Mouse (Mus musculus) embryonic facial prominence, embryonic 11.5 days (tissue): Measurements from ENCODE around the gene Hsf2. TPM values are rescaled to one million over a fixed set of nuclear protein-coding genes. Genes with fewer than 3 reads are reported as not detected.

Experiments used
- ATAC-seq: fragments of 200-750 bp; cut with Nextera tagmentation; replicated peaks from 2 replicates; pipeline ENCODE4 v1.8.0; 2017; ENCODE audit warnings: low read depth; ENCODE audit not compliant: insufficient number of reproducible peaks, low FRiP score, low TSS enrichment
- DNase-seq: peaks from one replicate; pipeline ENCODE4 v3.0.0-alpha.2; 2015; ENCODE audit warnings: low spot score
- H3K27ac ChIP-seq: fragments of 300-500 bp; sonication (generic); replicated peaks from 2 replicates; pipeline ENCODE4 v1.5.1; 2014; ENCODE audit warnings: mild to moderate bottlenecking, low read depth, low read length, control low read depth
- H3K27me3 ChIP-seq: fragments of 300-500 bp; sonication (generic); 2 replicates; pipeline ENCODE4 v1.6.1; 2014; ENCODE audit warnings: mild to moderate bottlenecking, low read length, moderate library complexity, mixed read lengths; ENCODE audit not compliant: control insufficient read depth, insufficient read depth
- H3K36me3 ChIP-seq: fragments of 300-500 bp; sonication (generic); replicated peaks from 2 replicates; pipeline ENCODE4 v1.6.1; 2014; ENCODE audit warnings: low read depth, mild to moderate bottlenecking, low read length, moderate library complexity, mixed read lengths; ENCODE audit not compliant: control insufficient read depth, insufficient read depth
- H3K4me1 ChIP-seq: fragments of 300-500 bp; sonication (generic); 2 replicates; pipeline ENCODE4 v1.6.1; 2014; ENCODE audit warnings: low read length, mixed read lengths; ENCODE audit not compliant: control insufficient read depth, insufficient read depth
- H3K4me2 ChIP-seq: fragments of 300-500 bp; sonication (generic); 2 replicates; pipeline ENCODE4 v1.6.1; 2014; ENCODE audit warnings: low read depth, mild to moderate bottlenecking, control low read depth, low read length, moderate library complexity
- H3K4me3 ChIP-seq: fragments of 300-500 bp; sonication (generic); 2 replicates; pipeline ENCODE4 v1.5.1; 2014; ENCODE audit warnings: low read depth, low read length, control low read depth
- H3K9ac ChIP-seq: fragments of 300-500 bp; sonication (generic); replicated peaks from 2 replicates; pipeline ENCODE4 v1.6.1; 2014; ENCODE audit warnings: mild to moderate bottlenecking, control low read depth, low read length
- H3K9me3 ChIP-seq: fragments of 300-500 bp; sonication (generic); replicated peaks from 2 replicates; pipeline ENCODE4 v1.6.1; 2016; ENCODE audit warnings: mild to moderate bottlenecking, low read length, inconsistent platforms, mixed read lengths; ENCODE audit not compliant: control insufficient read depth
- WGBS: fragments of 180-500 bp; shearing (Covaris S2); extraction: QIAGEN DNeasy Blood & Tissue Kit; methylation state at CpG from one replicate; pipeline ENCODE4 v1.1.7; 2014; 5-methylcytosine and 5-hydroxymethylcytosine counted together
- polyA plus RNA-seq: library from polyadenylated mRNA; unstranded; fragments of >200 nt; fragmentation: Nextera tagmentation; extraction: Ambion mirVana; gene quantifications from 2 replicates; pipeline ENCODE4 v1.2.1, GENCODE M21; 2014

Gene Hsf2
- polyA plus RNA-seq, 1 experiment from 2014 or later, result 53.0 TPM

GRCm38 (mm10) chr10:57465768-57466167 lies 20.4 kb upstream of the Hsf2 start:
- no peak for DNase-seq
- Histone ChIP-seq H3K27ac (no peak overlapping the region), H3K4me3 (no peak overlapping the region), H3K4me1 (no peaks in the 10 kb centered on the region), H3K36me3 (no peaks in the 10 kb centered on the region), H3K9me3 (no peaks in the 10 kb centered on the region), H3K4me2 (no peak overlapping the region), H3K9ac (no peak overlapping the region), H3K27me3 (no peaks in the 10 kb centered on the region)
- ATAC-seq, result no peak

- Histone ChIP-seq H3K9ac (no peak overlapping the region), H3K27me3 (no peaks in the 10 kb centered on the region), H3K4me3 (no peak overlapping the region), H3K9me3 (no peaks in the 10 kb centered on the region), H3K27ac (no peak overlapping the region), H3K4me2 (no peak overlapping the region), H3K36me3 (no peaks in the 10 kb centered on the region), H3K4me1 (no peaks in the 10 kb centered on the region)
- 78% methylated on average over 9 of the region's 9 CpGs for whole genome bisulfite sequencing
- DNase-seq, result no peak
- ATAC-seq, result no peak
These were observed 8.9 kb upstream of the Hsf2 start for GRCm38 (mm10) chr10:57477121-57477843.

GRCm38 (mm10) chr10:57481717-57482116 lies 4.5 kb upstream of the Hsf2 start:
- no peaks in the 10 kb centered on the region for H3K36me3 ChIP-seq
- ATAC-seq, result no peak
- H3K9ac ChIP-seq, result no peak overlapping the region
- H3K4me2 ChIP-seq, result no peak overlapping the region
- no peaks in the 10 kb centered on the region for H3K4me1 ChIP-seq
- no peaks in the 10 kb centered on the region for H3K27me3 ChIP-seq
- DNase-seq, result no peak
- H3K4me3 ChIP-seq, result no peak overlapping the region
- H3K27ac ChIP-seq, result no peak overlapping the region
- 44% methylated on average over 5 of the region's 5 CpGs for WGBS
- no peaks in the 10 kb centered on the region for H3K9me3 ChIP-seq

GRCm38 (mm10) chr10:57484741-57485140 lies 1.4 kb upstream of the Hsf2 start:
- Histone ChIP-seq H3K4me2 (no peak overlapping the region), H3K36me3 (no peaks in the 10 kb centered on the region), H3K27me3 (no peaks in the 10 kb centered on the region), H3K9ac (no peak overlapping the region), H3K9me3 (no peaks in the 10 kb centered on the region), H3K4me3 (no peak overlapping the region), H3K27ac (no peak overlapping the region), H3K4me1 (no peaks in the 10 kb centered on the region)
- ATAC-seq (no peak), DNase-seq (no peak)
- WGBS, result 88% methylated on average over 3 of the region's 3 CpGs

GRCm38 (mm10) chr10:57486542-57487071 lies 422 bp downstream of the Hsf2 start:
- Histone ChIP-seq H3K4me3 (peak overlapping the region; percentile 86), H3K27me3 (no peaks in the 10 kb centered on the region), H3K9ac (peak overlapping the region; percentile 95), H3K27ac (peak overlapping the region; percentile 96), H3K4me2 (peak overlapping the region; percentile 41), H3K9me3 (no peaks in the 10 kb centered on the region), H3K36me3 (no peaks in the 10 kb centered on the region), H3K4me1 (no peaks in the 10 kb centered on the region)
- ATAC-seq (peak; percentile 76), DNase-seq (peak; percentile 69)
- under 1% methylated on average over 62 of the region's 65 CpGs for whole genome bisulfite sequencing

- Histone ChIP-seq H3K9ac (peak overlapping the region; percentile 95), H3K27me3 (no peaks in the 10 kb centered on the region), H3K27ac (no peak overlapping the region), H3K4me1 (no peaks in the 10 kb centered on the region), H3K4me3 (peak overlapping the region; percentile 86), H3K4me2 (peak overlapping the region; percentile 47), H3K9me3 (no peaks in the 10 kb centered on the region), H3K36me3 (no peaks in the 10 kb centered on the region; the same call in 1 of the 2 replicates)
- under 1% methylated on average over 8 of the region's 8 CpGs for WGBS
- ATAC-seq (no peak), DNase-seq (peak; percentile 78)
These were observed 1.0 kb downstream of the Hsf2 start for GRCm38 (mm10) chr10:57487201-57487600.

- no peaks in the 10 kb centered on the region; the same call in 1 of the 2 replicates for H3K36me3 ChIP-seq
- H3K4me3 ChIP-seq, result no peak overlapping the region
- H3K9me3 ChIP-seq, result no peaks in the 10 kb centered on the region
- H3K4me2 ChIP-seq, result no peak overlapping the region
- H3K27ac ChIP-seq, result no peak overlapping the region
- H3K9ac ChIP-seq, result no peak overlapping the region
- no peak for DNase-seq
- no peaks in the 10 kb centered on the region for H3K27me3 ChIP-seq
- no peaks in the 10 kb centered on the region for H3K4me1 ChIP-seq
- ATAC-seq, result no peak
These were observed 2.4 kb downstream of the Hsf2 start for GRCm38 (mm10) chr10:57488591-57488990.

- no peak for ATAC-seq
- H3K9me3 ChIP-seq, result no peaks in the 10 kb centered on the region
- H3K4me1 ChIP-seq, result no peaks in the 10 kb centered on the region
- H3K27me3 ChIP-seq, result no peaks in the 10 kb centered on the region
- no peak overlapping the region for H3K4me3 ChIP-seq
- H3K36me3 ChIP-seq, result no peaks in the 10 kb centered on the region; the same call in 1 of the 2 replicates
- 84% methylated on average over 2 of the region's 2 CpGs for WGBS
- no peak for DNase-seq
- H3K9ac ChIP-seq, result no peak overlapping the region
- H3K27ac ChIP-seq, result no peak overlapping the region
- no peak overlapping the region for H3K4me2 ChIP-seq
These were observed 5.9 kb downstream of the Hsf2 start for GRCm38 (mm10) chr10:57492050-57492449.
